Mouse (Mus musculus) forebrain, embryonic 13.5 days (tissue): ENCODE measurements around the gene Sdhaf1. TPM values are rescaled to one million over a fixed set of nuclear protein-coding genes. Genes with fewer than 3 reads are reported as not detected.

Experiments
- ATAC-seq: fragments of 200-750 bp; cut with Nextera tagmentation; 2 replicates; pipeline ENCODE4 v1.8.0; 2017
- H3K27ac ChIP-seq: fragments of 300-500 bp; sonication (generic); 2 replicates; pipeline ENCODE4 v1.5.1; 2015; ENCODE audit warnings: inconsistent platforms, mild to moderate bottlenecking, moderate library complexity
- H3K27me3 ChIP-seq: fragments of 300-500 bp; sonication (generic); 2 replicates; pipeline ENCODE4 v1.6.1; 2015; ENCODE audit warnings: mild to moderate bottlenecking, inconsistent platforms
- H3K36me3 ChIP-seq: fragments of 300-500 bp; sonication (generic); 2 replicates; pipeline ENCODE4 v1.6.1; 2015; ENCODE audit warnings: mild to moderate bottlenecking, inconsistent platforms; ENCODE audit not compliant: poor library complexity, severe bottlenecking
- H3K4me1 ChIP-seq: fragments of 300-500 bp; sonication (generic); 2 replicates; pipeline ENCODE4 v1.6.1; 2015; ENCODE audit warnings: inconsistent platforms
- H3K4me2 ChIP-seq: fragments of 300-500 bp; sonication (generic); 2 replicates; pipeline ENCODE4 v1.6.1; 2015; ENCODE audit warnings: inconsistent platforms, mild to moderate bottlenecking, moderate library complexity
- H3K4me3 ChIP-seq: fragments of 300-500 bp; sonication (generic); 2 replicates; pipeline ENCODE4 v1.5.1; 2015; ENCODE audit warnings: mild to moderate bottlenecking, inconsistent platforms
- H3K9ac ChIP-seq: fragments of 300-500 bp; sonication (generic); 2 replicates; pipeline ENCODE4 v1.6.1; 2015; ENCODE audit warnings: mild to moderate bottlenecking, inconsistent platforms
- H3K9me3 ChIP-seq: fragments of 300-500 bp; sonication (generic); replicated peaks from 2 replicates; pipeline ENCODE4 v1.6.1; 2016; ENCODE audit warnings: inconsistent platforms
- WGBS: fragments of 180-500 bp; shearing (Covaris S2); methylation state at CpG from one replicate; pipeline ENCODE4 v1.1.7; 2015; 5-methylcytosine and 5-hydroxymethylcytosine counted together
- polyA plus RNA-seq: library from polyadenylated mRNA; unstranded; fragments of >200 nt; fragmentation: Nextera tagmentation; extraction: Ambion mirVana; gene quantifications from 2 replicates; pipeline ENCODE4 v1.2.1, GENCODE M21; 2015

Gene Sdhaf1
- polyA plus RNA-seq, 1 experiment from 2014 or later, result 24.7 TPM

DNA sequence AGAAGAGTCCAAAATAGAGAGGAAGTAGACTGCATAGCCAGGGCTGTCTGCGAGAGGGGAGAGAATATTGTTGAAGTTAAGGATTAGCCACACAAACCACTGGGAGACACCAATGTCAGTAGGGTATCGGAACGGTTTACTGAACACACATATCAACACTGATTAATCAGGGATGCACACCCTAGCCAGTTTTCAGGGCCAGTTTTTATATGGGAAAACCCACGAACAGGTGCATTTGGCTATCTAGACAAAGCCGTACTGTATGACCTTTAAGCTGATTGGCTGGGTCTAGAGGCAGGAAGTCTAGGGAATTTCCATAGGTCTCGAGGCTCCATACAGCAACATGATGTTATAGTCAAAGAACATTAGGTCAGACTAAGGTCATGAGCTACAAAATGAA is 830 bp downstream of the Sdhaf1 start:
- ATAC-seq, result peak; percentile 3; the same call in 1 of the 2 replicates

DNA sequence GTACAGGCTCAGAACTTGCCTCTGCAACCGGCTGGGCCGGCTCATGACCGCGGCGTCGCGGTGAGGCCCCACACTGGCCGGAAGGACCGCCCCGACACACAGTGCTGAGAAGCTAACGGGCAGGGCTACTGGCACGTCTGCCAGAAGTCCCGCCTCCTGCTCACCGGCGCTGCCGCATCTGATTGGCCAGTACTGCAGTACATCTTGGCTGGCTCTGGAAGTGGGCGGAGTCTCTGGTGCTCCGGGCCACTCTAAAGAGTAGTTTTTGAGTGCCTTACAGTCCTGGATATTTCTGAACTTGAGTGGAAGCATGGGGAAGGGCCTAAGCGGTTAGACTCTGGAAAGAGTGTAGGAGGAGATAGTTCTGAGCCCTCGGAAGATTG is 1.4 kb downstream of the Sdhaf1 start:
- Histone ChIP-seq H3K4me3 (peak overlapping the region; percentile 83), H3K4me2 (peak overlapping the region; percentile 86), H3K4me1 (peaks cover 21% of the 10 kb centered on the region), H3K27ac (peak overlapping the region; percentile 73), H3K9ac (peak overlapping the region; percentile 92), H3K36me3 (no peaks in the 10 kb centered on the region), H3K9me3 (no peaks in the 10 kb centered on the region; the same call in 1 of the 2 replicates), H3K27me3 (0 out of 2 replicates have a peak, but pooled peaks cover 3% of the 10 kb centered on the region)
- 0% methylated on average over 20 of the region's 20 CpGs for WGBS
- peak; percentile 100 for ATAC-seq

More for the DNA sequence above, 830 bp downstream of the Sdhaf1 start:
- H3K9ac ChIP-seq, result peak overlapping the region; percentile 60
- H3K9me3 ChIP-seq, result no peaks in the 10 kb centered on the region; the same call in 1 of the 2 replicates
- H3K36me3 ChIP-seq, result no peaks in the 10 kb centered on the region
- peak overlapping the region; percentile 86 for H3K4me2 ChIP-seq
- peak overlapping the region; percentile 83 for H3K4me3 ChIP-seq
- H3K4me1 ChIP-seq, result peaks cover 23% of the 10 kb centered on the region
- 0 out of 2 replicates have a peak, but pooled peaks cover 3% of the 10 kb centered on the region for H3K27me3 ChIP-seq
- H3K27ac ChIP-seq, result peak overlapping the region; percentile 58; the same call in 1 of the 2 replicates
- 38% methylated on average over 6 of the region's 6 CpGs for WGBS

DNA sequence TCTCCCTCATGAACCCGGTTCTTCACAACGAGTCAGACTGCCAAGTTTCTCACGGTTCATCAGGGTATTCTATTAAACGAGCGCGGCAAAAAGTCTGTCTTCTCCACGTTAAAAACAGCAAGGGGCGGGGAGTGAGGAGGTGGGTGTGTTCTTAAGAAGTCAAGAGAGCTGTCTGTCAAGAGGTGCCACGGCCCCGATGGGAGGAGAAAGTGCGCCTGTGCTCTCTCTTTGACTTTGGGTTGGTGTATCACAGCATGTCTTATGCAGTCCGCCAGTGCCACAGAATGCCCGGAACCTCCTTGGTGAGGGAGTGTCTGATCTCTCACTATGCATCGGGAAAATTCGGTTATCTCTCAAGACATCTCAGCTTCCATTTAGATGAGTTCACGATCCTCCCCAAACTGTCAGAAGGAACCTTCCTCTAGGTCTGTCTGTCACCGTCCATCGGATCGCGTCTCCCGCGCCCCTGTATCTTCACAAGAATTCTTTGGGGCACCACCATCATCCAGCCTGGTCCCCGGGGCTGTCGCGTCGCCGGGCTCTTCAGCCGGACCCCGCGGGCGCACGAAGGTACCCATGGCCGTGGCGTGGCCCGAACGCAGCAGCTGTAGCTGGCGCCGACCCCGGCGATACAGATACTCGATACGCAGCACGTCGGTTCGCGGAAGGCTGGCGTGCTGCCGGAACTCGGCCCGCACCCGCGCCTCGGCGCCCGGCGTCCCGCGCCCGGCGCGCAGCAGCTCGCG is 2.0 kb downstream of the Sdhaf1 start, which contains the start of gene E130208F15Rik:
TSS of gene E130208F15Rik (plus strand) at position 202 of the 746 bp plus-strand sequence.
- peak; percentile 69 for ATAC-seq
- no peaks in the 10 kb centered on the region for H3K27me3 ChIP-seq
- under 1% methylated on average over 63 of the region's 63 CpGs for WGBS

DNA sequence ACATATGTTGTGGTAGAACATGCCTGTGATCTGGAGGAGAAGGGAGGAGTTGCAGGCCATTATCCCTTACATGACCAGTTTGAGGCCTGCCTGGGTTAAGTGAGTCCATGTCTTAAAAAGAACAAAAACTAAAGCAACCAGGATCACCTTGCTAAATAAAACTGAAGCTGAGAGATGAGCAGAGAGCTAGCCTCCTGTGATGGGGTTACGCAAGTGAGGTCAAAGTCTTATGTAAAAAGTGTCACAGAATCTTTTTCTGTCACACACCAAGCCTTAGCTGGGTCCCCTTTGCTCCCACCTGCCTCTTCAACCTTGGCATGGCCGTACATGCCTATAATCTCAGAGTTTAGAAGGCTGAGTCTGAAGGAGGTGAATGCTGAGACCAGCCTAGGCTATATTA is 2.7 kb downstream of the Sdhaf1 start:
- H3K27me3 ChIP-seq, result no peaks in the 10 kb centered on the region
- no peak for ATAC-seq
- H3K9ac ChIP-seq, result peak overlapping the region; percentile 92; the same call in 1 of the 2 replicates
- no peaks in the 10 kb centered on the region for H3K36me3 ChIP-seq
- no peaks in the 10 kb centered on the region; the same call in 1 of the 2 replicates for H3K9me3 ChIP-seq
- no peak overlapping the region for H3K27ac ChIP-seq
- WGBS, result 79% methylated on average over 2 of the region's 2 CpGs
- H3K4me3 ChIP-seq, result peak overlapping the region; percentile 83
- peak overlapping the region; percentile 86 for H3K4me2 ChIP-seq
- peaks cover 19% of the 10 kb centered on the region for H3K4me1 ChIP-seq

More for the DNA sequence above, 2.0 kb downstream of the Sdhaf1 start, which contains the start of gene E130208F15Rik:
- peaks cover 19% of the 10 kb centered on the region for H3K4me1 ChIP-seq
- H3K4me2 ChIP-seq, result peak within 1 kb of the TSS; percentile 86
- H3K27ac ChIP-seq, result peak within 1 kb of the TSS; percentile 73
- H3K9me3 ChIP-seq, result no peaks in the 10 kb centered on the region; the same call in 1 of the 2 replicates
- peak within 1 kb of the TSS; percentile 83 for H3K4me3 ChIP-seq
- peak within 1 kb of the TSS; percentile 92 for H3K9ac ChIP-seq
- no peaks in the 10 kb centered on the region for H3K36me3 ChIP-seq

DNA sequence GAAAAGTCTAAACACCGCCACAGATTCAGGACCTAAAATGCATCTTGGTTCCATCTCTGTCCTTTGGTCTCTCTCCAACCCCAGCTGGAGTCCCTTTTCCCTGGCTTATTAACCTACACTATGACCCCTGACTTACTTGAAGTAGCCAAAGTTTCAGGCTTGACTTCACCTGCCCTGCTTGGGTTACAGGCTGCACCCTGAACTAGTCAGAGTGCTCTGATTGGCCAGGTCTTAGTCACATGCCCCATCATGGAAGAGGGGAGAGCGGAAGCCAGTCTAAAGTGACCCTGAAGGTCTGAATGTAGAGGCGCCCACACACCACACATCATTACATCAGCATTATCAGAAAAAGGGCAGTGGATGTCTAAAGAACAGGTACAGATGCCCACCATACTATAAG is 5.6 kb downstream of the Sdhaf1 start:
- no peaks in the 10 kb centered on the region for H3K36me3 ChIP-seq
- WGBS, result 94% methylated on average over 3 of the region's 3 CpGs
- H3K4me3 ChIP-seq, result no peak overlapping the region
- no peaks in the 10 kb centered on the region for H3K27me3 ChIP-seq
- ATAC-seq, result no peak
- H3K27ac ChIP-seq, result no peak overlapping the region
- no peak overlapping the region for H3K4me2 ChIP-seq
- no peak overlapping the region for H3K9ac ChIP-seq
- no peaks in the 10 kb centered on the region for H3K9me3 ChIP-seq
- H3K4me1 ChIP-seq, result peaks cover 25% of the 10 kb centered on the region

DNA sequence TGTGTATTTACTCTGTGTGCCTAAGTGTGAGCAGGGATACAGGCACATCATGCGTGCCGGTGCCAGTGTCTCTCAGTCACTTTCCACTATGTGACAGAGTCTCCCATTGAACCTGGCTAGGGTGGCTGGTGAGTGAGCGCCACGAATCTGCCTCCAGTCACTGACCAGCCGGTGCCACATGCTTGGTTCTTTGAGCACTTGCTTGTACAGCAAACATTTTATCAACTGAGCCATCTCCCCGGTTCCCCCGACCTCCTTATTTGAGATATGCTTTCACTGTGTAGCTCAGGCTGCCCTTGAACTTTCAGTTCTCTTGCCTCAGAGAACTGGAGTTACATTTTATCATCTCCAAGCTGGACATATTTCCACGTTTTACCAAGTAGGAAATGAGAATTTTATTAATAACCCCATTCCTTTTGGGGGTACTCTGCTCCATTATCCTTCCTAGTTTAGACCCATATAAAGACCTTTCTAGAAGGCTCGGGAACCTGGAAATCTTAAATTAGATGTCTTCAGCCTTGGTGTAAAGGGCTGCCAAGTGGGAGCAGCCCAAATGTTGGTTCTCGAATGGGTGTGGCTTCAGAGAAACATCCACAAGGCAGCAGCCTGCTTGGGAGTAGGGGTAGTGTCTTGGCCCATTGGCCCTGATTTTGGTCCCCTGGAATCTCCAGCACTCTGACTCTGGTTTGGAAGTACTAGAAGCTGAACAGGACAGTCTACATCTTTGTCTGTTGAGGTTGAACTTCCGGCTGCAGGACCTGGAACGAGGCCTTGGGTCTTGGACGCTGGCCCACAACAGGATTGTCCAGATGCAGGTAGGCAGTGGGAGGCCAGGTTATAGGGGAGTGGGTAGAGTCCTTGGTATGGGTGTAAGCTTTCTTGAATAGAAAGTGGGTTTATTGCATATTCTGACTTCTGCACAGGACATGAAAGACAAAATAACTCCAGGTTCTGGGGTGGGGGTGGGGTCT is 7.9 kb downstream of the Sdhaf1 start:
- no peak overlapping the region for H3K4me2 ChIP-seq
- H3K36me3 ChIP-seq, result peaks cover 11% of the 10 kb centered on the region; the same call in 1 of the 2 replicates
- H3K27me3 ChIP-seq, result no peaks in the 10 kb centered on the region
- no peaks in the 10 kb centered on the region for H3K9me3 ChIP-seq
- H3K27ac ChIP-seq, result no peak overlapping the region
- 77% methylated on average over 13 of the region's 13 CpGs for WGBS
- H3K4me1 ChIP-seq, result peaks cover 10% of the 10 kb centered on the region
- no peak overlapping the region for H3K9ac ChIP-seq
- ATAC-seq, result no peak
- H3K4me3 ChIP-seq, result no peak overlapping the region

DNA sequence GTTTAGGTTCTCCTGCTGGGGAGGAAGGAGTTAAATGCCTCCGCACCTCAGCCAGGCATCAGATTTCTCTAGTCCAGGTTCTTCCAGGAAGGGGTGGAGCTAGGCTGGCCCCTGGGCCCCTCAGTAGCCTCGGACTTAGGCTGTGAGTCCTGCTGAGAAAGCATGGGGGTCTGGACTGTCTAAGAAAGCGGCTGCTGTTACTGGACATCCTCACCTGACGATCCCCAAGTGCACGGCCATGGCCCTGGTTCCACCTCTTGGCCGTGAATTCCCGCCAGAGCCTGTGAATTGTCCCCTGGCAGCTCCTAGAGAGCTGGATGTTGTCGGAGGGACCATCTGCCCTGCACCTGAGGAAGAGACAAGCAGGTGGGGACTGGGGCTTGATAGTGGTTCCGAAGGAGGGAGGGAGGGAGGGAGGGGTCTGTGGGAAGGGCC is 9.0 kb downstream of the Sdhaf1 start, which contains the start of gene Syne4:
TSS of gene Syne4 (plus strand) at position 87 of the 435 bp plus-strand sequence.
- H3K36me3 ChIP-seq, result peaks cover 11% of the 10 kb centered on the region; the same call in 1 of the 2 replicates
- H3K27ac ChIP-seq, result no peak within 1 kb of the TSS
- peak within 1 kb of the TSS; percentile 54 for H3K9ac ChIP-seq
- H3K4me3 ChIP-seq, result peak within 1 kb of the TSS; percentile 6; the same call in 1 of the 2 replicates
- peaks cover 10% of the 10 kb centered on the region for H3K4me1 ChIP-seq
- no peak for ATAC-seq
- WGBS, result 2% methylated on average over 9 of the region's 9 CpGs
- H3K27me3 ChIP-seq, result no peaks in the 10 kb centered on the region
- no peaks in the 10 kb centered on the region for H3K9me3 ChIP-seq
- peak within 1 kb of the TSS; percentile 40 for H3K4me2 ChIP-seq

DNA sequence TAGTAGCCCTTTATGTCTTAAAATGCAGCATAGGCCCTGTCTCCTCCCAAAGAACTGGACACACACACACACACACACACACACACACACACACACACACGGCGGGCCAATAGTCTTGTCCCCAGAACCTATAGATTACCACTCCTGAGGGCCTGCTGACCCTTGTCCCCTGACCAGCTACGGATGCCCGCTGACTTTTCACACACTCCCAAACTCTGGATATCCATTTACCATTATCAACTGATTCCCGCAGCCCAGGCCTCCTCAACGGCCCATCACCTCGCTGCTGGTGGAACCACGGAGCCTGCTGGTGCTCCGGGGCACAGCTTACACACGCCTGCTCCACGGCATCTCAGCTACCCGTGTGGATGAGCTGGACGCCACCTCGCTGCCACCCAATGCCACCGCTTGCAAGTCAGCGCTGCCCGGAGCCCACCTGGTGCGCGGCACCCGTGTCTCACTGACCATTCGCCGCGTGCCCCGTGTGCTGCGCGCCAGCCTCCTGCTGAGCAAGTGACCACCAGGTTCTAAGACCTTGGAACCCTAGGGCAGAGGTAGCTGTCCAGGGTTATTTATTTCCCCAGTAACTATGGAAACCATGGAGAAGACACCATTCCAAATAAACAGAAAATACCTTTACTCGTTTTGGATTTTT is 9.9 kb downstream of the Sdhaf1 start:
- Histone ChIP-seq H3K4me2 (no peak overlapping the region), H3K9me3 (no peaks in the 10 kb centered on the region), H3K9ac (no peak overlapping the region), H3K27me3 (no peaks in the 10 kb centered on the region), H3K4me1 (peaks cover 17% of the 10 kb centered on the region), H3K36me3 (peaks cover 11% of the 10 kb centered on the region; the same call in 1 of the 2 replicates), H3K27ac (no peak overlapping the region), H3K4me3 (no peak overlapping the region)
- WGBS, result 49% methylated on average over 27 of the region's 27 CpGs
- no peak for ATAC-seq

DNA sequence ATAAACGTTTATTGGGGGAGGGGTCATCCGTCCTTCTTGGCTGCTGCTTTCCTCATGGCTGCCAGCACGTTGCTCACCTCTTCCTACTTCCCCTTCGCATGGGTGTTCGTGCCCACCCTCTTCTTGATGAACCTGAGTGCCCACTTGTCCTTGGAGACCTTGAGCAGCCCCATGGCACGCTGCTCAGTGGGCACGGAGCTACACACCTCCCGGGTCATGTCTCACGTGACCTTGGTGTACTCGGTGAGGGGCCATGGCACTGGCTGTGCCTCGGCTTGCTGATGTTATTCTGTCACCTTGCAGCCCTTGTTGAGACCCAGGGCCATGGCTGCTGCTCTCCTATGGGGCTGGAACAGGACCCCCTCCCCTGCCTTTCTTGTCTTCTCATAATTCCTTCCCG is 13.6 kb downstream of the Sdhaf1 start:
- no peak overlapping the region for H3K4me2 ChIP-seq
- no peak overlapping the region for H3K4me3 ChIP-seq
- ATAC-seq, result no peak
- no peak overlapping the region for H3K9ac ChIP-seq
- 90% methylated on average over 12 of the region's 12 CpGs for WGBS
- H3K36me3 ChIP-seq, result peaks cover 34% of the 10 kb centered on the region
- no peaks in the 10 kb centered on the region for H3K27me3 ChIP-seq
- peaks cover 23% of the 10 kb centered on the region for H3K4me1 ChIP-seq
- no peaks in the 10 kb centered on the region for H3K9me3 ChIP-seq
- no peak overlapping the region for H3K27ac ChIP-seq

DNA sequence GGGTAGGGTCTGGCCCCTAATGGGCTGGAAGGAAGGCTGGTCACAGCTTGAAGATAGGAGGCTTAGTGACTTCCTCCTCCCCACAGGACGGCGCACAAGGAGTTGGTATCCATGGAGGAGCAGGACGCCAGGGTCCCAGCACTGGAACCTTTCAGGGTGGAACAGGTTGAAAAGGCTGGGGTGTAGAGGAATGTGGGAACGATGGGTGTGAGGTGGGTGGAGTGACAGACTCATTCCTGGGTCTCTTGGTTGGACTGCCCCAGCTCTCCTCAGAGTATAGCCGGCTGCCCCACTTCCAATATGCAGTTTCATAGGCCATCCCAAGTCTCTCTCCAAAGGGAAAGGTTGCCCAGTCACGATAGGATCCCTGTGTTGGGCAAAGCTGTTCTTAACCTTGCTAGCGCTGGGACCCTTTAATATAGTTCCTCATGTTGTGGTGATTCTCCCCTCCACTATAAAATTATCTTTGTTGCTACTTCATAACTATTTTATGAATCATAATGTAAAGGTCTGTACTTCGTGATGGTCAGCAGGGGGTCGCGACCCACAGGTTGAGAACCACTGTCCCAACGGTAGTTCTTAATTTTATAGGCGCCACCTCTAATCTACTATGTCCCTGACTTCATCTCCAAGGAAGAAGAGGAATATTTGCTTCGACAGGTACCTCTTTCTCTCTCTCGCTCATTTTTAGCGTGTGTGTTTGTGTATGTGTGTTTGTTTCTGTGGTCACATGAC is 14.1 kb downstream of the Sdhaf1 start:
- peak overlapping the region; percentile 71 for H3K4me3 ChIP-seq
- no peak overlapping the region for H3K27ac ChIP-seq
- H3K4me2 ChIP-seq, result peak overlapping the region; percentile 90
- peaks cover 37% of the 10 kb centered on the region for H3K36me3 ChIP-seq
- WGBS, result 72% methylated on average over 15 of the region's 15 CpGs
- peaks cover 20% of the 10 kb centered on the region for H3K4me1 ChIP-seq
- no peak for ATAC-seq
- no peaks in the 10 kb centered on the region for H3K9me3 ChIP-seq
- no peaks in the 10 kb centered on the region for H3K27me3 ChIP-seq
- H3K9ac ChIP-seq, result peak overlapping the region; percentile 83
